Mouse (Mus musculus): ENCODE results near the gene Qrfpr. TPM values are rescaled to one million over a fixed set of nuclear protein-coding genes. Genes with fewer than 3 reads are reported as not detected.

The Qrfpr gene
- polyA plus RNA-seq, 1 experiment from 2014 or later, result 1.2 TPM

DNA sequence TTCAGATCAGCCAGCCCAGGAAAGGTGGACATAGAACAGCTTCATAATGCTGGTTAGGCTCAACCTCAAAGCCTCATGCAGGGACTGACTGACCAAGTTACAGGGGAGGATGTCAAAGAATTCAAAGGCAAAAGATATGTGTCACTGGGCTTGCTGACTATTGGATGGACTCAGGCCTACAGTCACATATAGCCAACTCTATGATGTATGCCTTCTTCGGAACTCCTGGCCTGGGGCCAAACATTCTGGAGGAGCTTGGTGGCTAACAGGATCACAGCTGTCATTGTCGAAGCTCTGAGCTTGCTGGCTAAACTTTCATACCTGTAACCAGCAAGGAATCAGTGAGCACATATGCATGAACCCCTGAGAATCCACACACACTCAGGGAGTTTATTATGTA lies 11.2 kb downstream of the Qrfpr start:
- H3K4me2 ChIP-seq (ENCODE audit: low read length), result no peak overlapping the region
- H3K9me3 ChIP-seq (ENCODE audit: control insufficient read depth, low read length), result no peaks in the 10 kb centered on the region
- H3K9ac ChIP-seq (replicated peaks; ENCODE audit: low read length), result no peak overlapping the region
- no peaks in the 10 kb centered on the region for H3K36me3 ChIP-seq (ENCODE audit: control insufficient read depth, insufficient read depth, low read length)
- 85% methylated on average over 2 of the region's 2 CpGs for WGBS
- no peak overlapping the region for H3K4me3 ChIP-seq (replicated peaks; ENCODE audit: low read depth, low read length)
- H3K27ac ChIP-seq (replicated peaks; ENCODE audit: low read depth, low read length), result no peak overlapping the region
- no peaks in the 10 kb centered on the region for H3K27me3 ChIP-seq (ENCODE audit: control insufficient read depth, insufficient read depth, low read length)
- no peaks in the 10 kb centered on the region for H3K4me1 ChIP-seq (ENCODE audit: control insufficient read depth, insufficient read depth, low read length)
- DNase-seq (no peak), ATAC-seq (ENCODE audit: low FRiP score, low TSS enrichment) (no peak)

DNA sequence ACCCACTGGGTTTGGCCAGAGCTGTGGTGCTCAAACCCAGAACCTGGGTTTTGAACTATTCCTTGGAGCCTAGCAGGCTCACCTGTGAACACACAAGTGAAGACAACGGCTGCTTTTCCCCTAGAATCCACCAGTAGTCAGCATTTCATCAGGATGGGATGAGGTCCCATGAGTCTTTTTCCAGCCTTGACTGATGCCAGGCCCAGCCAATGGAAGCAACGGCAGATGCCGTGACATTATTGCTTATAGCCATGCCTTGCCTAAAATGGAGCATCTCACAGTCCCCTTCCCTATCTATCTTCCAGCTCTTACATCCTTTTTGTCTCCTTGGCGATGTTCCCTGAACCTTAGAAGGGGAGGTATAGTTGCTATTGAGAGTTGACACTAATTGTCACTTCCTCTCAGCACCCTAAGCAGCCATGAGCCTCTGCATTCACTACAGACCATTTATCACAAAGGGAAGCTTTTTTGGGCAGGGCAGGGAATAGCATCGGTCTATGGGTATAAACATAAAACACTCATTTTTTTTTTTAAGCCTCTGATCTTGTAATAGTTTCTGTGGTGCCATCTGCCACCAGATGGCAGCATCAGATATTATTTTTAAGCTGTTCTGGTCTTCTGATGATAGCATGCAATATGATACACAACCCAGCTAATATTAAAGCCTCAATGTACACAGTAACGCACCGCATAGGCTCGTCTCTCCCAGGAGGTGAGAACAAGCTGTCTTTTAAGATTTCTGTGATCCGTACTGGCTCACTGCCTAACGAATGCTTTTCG lies 12.1 kb downstream of the Qrfpr start:
- H3K27me3 ChIP-seq (ENCODE audit: control insufficient read depth, insufficient read depth, low read length), result no peaks in the 10 kb centered on the region
- no peak overlapping the region for H3K4me3 ChIP-seq (replicated peaks; ENCODE audit: low read depth, low read length)
- no peak overlapping the region for H3K9ac ChIP-seq (replicated peaks; ENCODE audit: low read length)
- DNase-seq (peak; percentile 87), ATAC-seq (ENCODE audit: low FRiP score, low TSS enrichment) (peak; percentile 43; the same call in 1 of the 2 replicates)
- 62% methylated on average over 11 of the region's 11 CpGs for WGBS
- no peaks in the 10 kb centered on the region for H3K4me1 ChIP-seq (ENCODE audit: control insufficient read depth, insufficient read depth, low read length)
- H3K9me3 ChIP-seq (ENCODE audit: control insufficient read depth, low read length), result no peaks in the 10 kb centered on the region
- H3K4me2 ChIP-seq (ENCODE audit: low read length), result no peak overlapping the region
- no peaks in the 10 kb centered on the region for H3K36me3 ChIP-seq (ENCODE audit: control insufficient read depth, insufficient read depth, low read length)
- H3K27ac ChIP-seq (replicated peaks; ENCODE audit: low read depth, low read length), result no peak overlapping the region

DNA sequence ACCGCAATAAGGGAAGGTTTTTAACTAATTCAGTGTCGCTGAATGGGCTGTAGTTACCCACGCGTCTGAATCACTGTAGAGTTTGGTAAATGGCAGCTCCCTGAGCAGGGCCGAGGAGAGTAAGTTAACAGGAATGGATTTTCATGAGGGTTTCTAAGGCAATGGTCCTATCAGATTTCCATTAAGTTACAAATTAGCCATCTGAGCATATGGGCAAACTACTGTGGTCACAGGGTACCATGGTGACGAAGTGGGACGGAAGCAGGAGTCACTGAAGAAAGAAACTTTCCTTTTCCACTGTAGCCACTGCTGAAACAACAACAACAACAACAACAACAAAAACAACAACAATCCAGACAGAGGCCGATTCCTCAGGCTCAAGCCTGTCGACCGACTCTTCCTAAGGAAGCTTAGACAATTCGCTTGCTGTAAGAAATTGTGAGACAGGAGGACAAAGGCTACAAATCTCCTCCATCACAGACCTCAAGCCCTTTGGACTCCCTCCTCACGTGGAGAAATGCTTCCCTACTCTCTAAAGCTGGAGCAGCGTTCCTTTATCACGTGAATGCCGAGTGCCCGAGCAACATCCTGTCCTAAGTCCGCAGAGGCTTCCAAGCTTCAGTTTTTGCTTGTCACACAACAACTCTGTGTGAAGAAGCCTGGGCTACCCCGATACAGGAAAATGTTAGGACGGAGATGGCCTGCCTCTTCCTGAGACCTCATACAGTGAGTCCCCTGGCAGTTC lies 14.4 kb downstream of the Qrfpr start:
- no peak overlapping the region for H3K9ac ChIP-seq (replicated peaks; ENCODE audit: low read length)
- no peak for ATAC-seq (ENCODE audit: low FRiP score, low TSS enrichment)
- 72% methylated on average over 19 of the region's 19 CpGs for WGBS

DNA sequence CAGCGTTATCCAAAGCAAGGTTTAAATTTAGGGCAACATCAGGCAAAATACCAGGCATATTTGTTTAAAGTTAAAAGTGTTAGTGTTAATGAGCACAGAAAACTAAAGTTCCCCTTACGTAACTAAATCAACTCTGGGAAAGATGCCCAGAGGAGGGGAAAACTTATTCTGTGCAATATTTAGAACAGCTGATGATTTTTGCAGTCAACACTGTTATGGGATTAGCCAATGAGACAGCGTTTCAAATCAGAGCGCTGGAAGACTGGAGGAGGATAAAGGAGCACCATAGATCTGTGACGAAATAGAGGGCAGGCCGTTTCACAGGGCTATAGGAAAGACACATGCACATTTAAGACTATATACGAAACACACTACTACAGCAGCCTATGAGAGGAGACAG lies 19.2 kb downstream of the Qrfpr start:
- H3K9me3 ChIP-seq (ENCODE audit: control insufficient read depth, low read length), result no peaks in the 10 kb centered on the region
- ATAC-seq (ENCODE audit: low FRiP score, low TSS enrichment), result no peak
- no peaks in the 10 kb centered on the region for H3K36me3 ChIP-seq (ENCODE audit: control insufficient read depth, insufficient read depth, low read length)
- H3K9ac ChIP-seq (replicated peaks; ENCODE audit: low read length), result no peak overlapping the region
- H3K4me2 ChIP-seq (ENCODE audit: low read length), result no peak overlapping the region
- 75% methylated on average over 7 of the region's 7 CpGs for WGBS
- no peaks in the 10 kb centered on the region for H3K4me1 ChIP-seq (ENCODE audit: control insufficient read depth, insufficient read depth, low read length)
- no peak overlapping the region for H3K27ac ChIP-seq (replicated peaks; ENCODE audit: low read depth, low read length)
- H3K27me3 ChIP-seq (ENCODE audit: control insufficient read depth, insufficient read depth, low read length), result no peaks in the 10 kb centered on the region
- DNase-seq, result no peak
- no peak overlapping the region for H3K4me3 ChIP-seq (replicated peaks; ENCODE audit: low read depth, low read length)

More for the DNA sequence above, 14.4 kb downstream of the Qrfpr start:
- Histone ChIP-seq H3K4me2 (ENCODE audit: low read length) (no peak overlapping the region), H3K4me3 (replicated peaks; ENCODE audit: low read depth, low read length) (no peak overlapping the region), H3K4me1 (ENCODE audit: control insufficient read depth, insufficient read depth, low read length) (no peaks in the 10 kb centered on the region), H3K27ac (replicated peaks; ENCODE audit: low read depth, low read length) (no peak overlapping the region), H3K27me3 (ENCODE audit: control insufficient read depth, insufficient read depth, low read length) (no peaks in the 10 kb centered on the region), H3K36me3 (ENCODE audit: control insufficient read depth, insufficient read depth, low read length) (no peaks in the 10 kb centered on the region), H3K9me3 (ENCODE audit: control insufficient read depth, low read length) (no peaks in the 10 kb centered on the region)
- DNase-seq, result no peak

DNA sequence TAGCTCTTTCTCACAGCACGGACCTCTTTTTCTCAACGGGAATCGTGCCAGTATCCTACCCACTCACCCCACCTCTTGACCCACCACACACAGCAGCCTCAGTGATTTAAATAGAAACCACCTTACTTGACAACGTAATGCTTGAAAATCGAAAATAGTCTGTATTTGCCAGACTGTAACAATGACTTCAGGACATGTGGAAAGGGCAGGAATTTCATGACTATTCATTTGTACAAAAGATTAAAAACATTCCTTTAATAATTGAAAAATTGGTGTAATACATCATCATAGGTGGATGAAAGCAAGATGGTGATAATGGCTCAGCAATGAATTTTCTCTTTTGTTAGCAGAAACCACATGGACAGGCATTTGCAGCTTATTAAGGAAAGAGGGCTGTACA lies 21.0 kb downstream of the Qrfpr start:
- no peaks in the 10 kb centered on the region for H3K4me1 ChIP-seq (ENCODE audit: control insufficient read depth, insufficient read depth, low read length)
- no peak overlapping the region for H3K27ac ChIP-seq (replicated peaks; ENCODE audit: low read depth, low read length)
- no peak for DNase-seq
- H3K9ac ChIP-seq (replicated peaks; ENCODE audit: low read length), result no peak overlapping the region
- WGBS, result 71% methylated on average over 5 of the region's 5 CpGs
- ATAC-seq (ENCODE audit: low FRiP score, low TSS enrichment), result no peak
- H3K27me3 ChIP-seq (ENCODE audit: control insufficient read depth, insufficient read depth, low read length), result no peaks in the 10 kb centered on the region
- H3K4me3 ChIP-seq (replicated peaks; ENCODE audit: low read depth, low read length), result no peak overlapping the region
- no peak overlapping the region for H3K4me2 ChIP-seq (ENCODE audit: low read length)
- no peaks in the 10 kb centered on the region for H3K36me3 ChIP-seq (ENCODE audit: control insufficient read depth, insufficient read depth, low read length)
- no peaks in the 10 kb centered on the region for H3K9me3 ChIP-seq (ENCODE audit: control insufficient read depth, low read length)

DNA sequence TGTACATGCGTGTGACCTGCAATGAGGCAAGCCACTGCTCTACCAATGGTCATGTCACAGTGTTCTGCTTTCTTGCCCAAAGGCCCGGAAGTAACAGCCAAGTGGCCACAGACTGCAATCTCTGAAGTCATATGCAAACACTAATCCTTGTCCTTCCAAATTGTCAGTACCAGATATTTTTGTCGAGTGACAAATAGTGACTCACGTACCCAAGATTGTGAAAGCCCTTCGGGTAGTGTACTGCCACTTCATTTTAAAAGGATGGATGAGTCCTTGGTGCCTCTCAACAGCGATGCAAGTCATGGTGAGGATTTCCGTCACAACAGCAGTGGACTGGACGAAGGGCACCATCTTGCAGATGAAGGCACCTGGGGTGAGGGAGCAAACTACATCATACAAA lies 32.9 kb downstream of the Qrfpr start:
- Histone ChIP-seq H3K9ac (replicated peaks; ENCODE audit: low read length) (no peak overlapping the region), H3K4me1 (ENCODE audit: control insufficient read depth, insufficient read depth, low read length) (no peaks in the 10 kb centered on the region), H3K4me3 (replicated peaks; ENCODE audit: low read depth, low read length) (no peak overlapping the region), H3K36me3 (ENCODE audit: control insufficient read depth, insufficient read depth, low read length) (no peaks in the 10 kb centered on the region), H3K27me3 (ENCODE audit: control insufficient read depth, insufficient read depth, low read length) (no peaks in the 10 kb centered on the region), H3K4me2 (ENCODE audit: low read length) (no peak overlapping the region), H3K27ac (replicated peaks; ENCODE audit: low read depth, low read length) (no peak overlapping the region), H3K9me3 (ENCODE audit: control insufficient read depth, low read length) (no peaks in the 10 kb centered on the region)
- no peak for ATAC-seq (ENCODE audit: low FRiP score, low TSS enrichment)
- DNase-seq, result no peak
- 91% methylated on average over 8 of the region's 8 CpGs for WGBS

DNA sequence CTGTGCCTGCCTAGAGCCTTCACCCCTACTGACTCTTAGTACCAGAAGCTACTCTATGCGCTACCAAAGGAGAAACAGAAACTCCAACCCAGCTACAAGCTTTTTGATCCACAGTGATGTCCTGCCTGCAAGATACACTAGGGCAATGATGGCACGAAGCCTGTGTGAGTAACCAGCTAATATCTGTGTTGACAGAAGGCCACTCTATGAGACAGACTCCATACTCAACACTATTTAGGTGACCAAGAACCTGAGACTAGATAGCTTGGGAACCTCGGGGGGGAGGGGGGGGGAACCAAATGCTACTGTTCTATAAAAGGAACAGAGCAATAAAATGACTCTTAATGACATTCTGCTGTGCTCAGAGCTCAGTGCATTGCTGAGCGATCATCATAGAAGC lies 35.6 kb downstream of the Qrfpr start:
- Histone ChIP-seq H3K4me2 (ENCODE audit: low read length) (no peak overlapping the region), H3K4me1 (ENCODE audit: control insufficient read depth, insufficient read depth, low read length) (no peaks in the 10 kb centered on the region), H3K27ac (replicated peaks; ENCODE audit: low read depth, low read length) (no peak overlapping the region), H3K9ac (replicated peaks; ENCODE audit: low read length) (no peak overlapping the region), H3K36me3 (ENCODE audit: control insufficient read depth, insufficient read depth, low read length) (no peaks in the 10 kb centered on the region), H3K4me3 (replicated peaks; ENCODE audit: low read depth, low read length) (no peak overlapping the region), H3K27me3 (ENCODE audit: control insufficient read depth, insufficient read depth, low read length) (no peaks in the 10 kb centered on the region), H3K9me3 (ENCODE audit: control insufficient read depth, low read length) (no peaks in the 10 kb centered on the region)
- no peak for ATAC-seq (ENCODE audit: low FRiP score, low TSS enrichment)
- DNase-seq, result no peak
- WGBS, result 93% methylated on average over 4 of the region's 4 CpGs

DNA sequence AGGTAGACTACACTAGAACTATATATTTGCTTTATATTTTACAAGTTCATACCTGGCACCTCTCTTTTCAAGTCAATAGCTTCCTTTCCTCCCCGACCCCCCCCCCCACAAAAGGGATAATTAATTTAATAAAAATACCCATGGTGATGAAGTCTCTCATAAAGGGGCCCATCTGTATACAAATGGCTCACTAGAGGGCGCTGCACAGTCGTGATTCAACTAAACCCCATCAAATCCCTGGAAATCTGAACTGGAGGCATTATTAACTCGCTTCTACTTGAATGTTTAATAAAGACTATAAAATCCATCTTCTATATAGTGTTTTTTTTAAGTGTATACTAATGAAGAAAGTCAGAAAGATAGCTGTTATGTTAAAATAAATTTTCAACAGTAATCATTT lies 40.6 kb downstream of the Qrfpr start:
- DNase-seq, result peak; percentile 86
- H3K4me2 ChIP-seq (ENCODE audit: low read length), result no peak overlapping the region
- 8% methylated on average over 4 of the region's 4 CpGs for WGBS
- H3K36me3 ChIP-seq (ENCODE audit: control insufficient read depth, insufficient read depth, low read length), result no peaks in the 10 kb centered on the region
- no peak overlapping the region for H3K9ac ChIP-seq (replicated peaks; ENCODE audit: low read length)
- no peaks in the 10 kb centered on the region for H3K27me3 ChIP-seq (ENCODE audit: control insufficient read depth, insufficient read depth, low read length)
- H3K27ac ChIP-seq (replicated peaks; ENCODE audit: low read depth, low read length), result no peak overlapping the region
- ATAC-seq (ENCODE audit: low FRiP score, low TSS enrichment), result no peak
- no peaks in the 10 kb centered on the region for H3K9me3 ChIP-seq (ENCODE audit: control insufficient read depth, low read length)
- H3K4me3 ChIP-seq (replicated peaks; ENCODE audit: low read depth, low read length), result no peak overlapping the region
- no peaks in the 10 kb centered on the region for H3K4me1 ChIP-seq (ENCODE audit: control insufficient read depth, insufficient read depth, low read length)

DNA sequence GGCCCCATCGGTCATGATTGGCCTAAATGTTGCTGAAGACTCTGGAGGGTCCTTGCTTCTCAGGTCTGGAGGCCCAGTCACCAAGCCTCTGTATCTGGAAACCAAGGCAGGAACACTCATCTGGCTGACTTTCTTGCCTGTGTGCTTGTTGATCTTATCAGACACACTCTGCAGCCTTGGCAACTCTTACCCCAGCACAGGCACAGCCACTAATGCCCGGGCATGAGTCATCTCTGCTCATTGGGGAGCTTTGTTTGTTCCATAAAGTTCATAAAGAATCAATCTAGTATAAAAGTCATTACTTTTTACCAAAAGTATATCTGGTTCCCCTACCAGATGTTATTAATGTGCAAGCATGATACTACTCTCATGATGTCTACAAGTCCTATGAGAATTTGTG lies 48.4 kb downstream of the Qrfpr start:
- no peak overlapping the region for H3K27ac ChIP-seq (replicated peaks; ENCODE audit: low read depth, low read length)

More for the DNA sequence above, 48.4 kb downstream of the Qrfpr start:
- Histone ChIP-seq H3K9me3 (ENCODE audit: control insufficient read depth, low read length) (no peaks in the 10 kb centered on the region), H3K9ac (replicated peaks; ENCODE audit: low read length) (no peak overlapping the region), H3K27me3 (ENCODE audit: control insufficient read depth, insufficient read depth, low read length) (no peaks in the 10 kb centered on the region), H3K36me3 (ENCODE audit: control insufficient read depth, insufficient read depth, low read length) (0 out of 2 replicates have a peak, but pooled peaks cover 3% of the 10 kb centered on the region), H3K4me1 (ENCODE audit: control insufficient read depth, insufficient read depth, low read length) (no peaks in the 10 kb centered on the region), H3K4me2 (ENCODE audit: low read length) (no peak overlapping the region), H3K4me3 (replicated peaks; ENCODE audit: low read depth, low read length) (no peak overlapping the region)
- ATAC-seq (ENCODE audit: low FRiP score, low TSS enrichment), result no peak
- DNase-seq, result no peak
- 100% methylated on average over 2 of the region's 2 CpGs for WGBS
